Mouse (Mus musculus) erythroblast, embryonic 14.5 days (primary cell): ENCODE measurements around the gene Lcat. TPM values are rescaled to one million over a fixed set of nuclear protein-coding genes. Genes with fewer than 3 reads are reported as not detected.

Experiments used
- H3K27me3 ChIP-seq: 2 replicates; pipeline ENCODE4 v1.6.1; 2012; ENCODE audit warnings: inconsistent platforms; ENCODE audit not compliant: control insufficient read depth
- H3K36me3 ChIP-seq: 2 replicates; pipeline ENCODE4 v1.6.1; 2012; ENCODE audit warnings: mild to moderate bottlenecking, inconsistent platforms; ENCODE audit not compliant: control insufficient read depth
- H3K4me1 ChIP-seq: 2 replicates; pipeline ENCODE4 v1.6.1; 2012; ENCODE audit warnings: inconsistent platforms; ENCODE audit not compliant: control insufficient read depth
- H3K4me3 ChIP-seq: replicated peaks from 2 replicates; pipeline ENCODE3; 2012; ENCODE audit warnings: moderate library complexity, mild to moderate bottlenecking, inconsistent platforms
- H3K9me3 ChIP-seq: 2 replicates; pipeline ENCODE4 v1.6.1; 2012; ENCODE audit warnings: low read length, inconsistent platforms, mixed read lengths; ENCODE audit not compliant: control insufficient read depth
- GATA1 ChIP-seq: IDR thresholded peaks from 2 replicates; pipeline ENCODE4 v1.6.1; 2012; ENCODE audit warnings: low read length, inconsistent platforms, mixed read lengths
- TAL1 ChIP-seq: IDR thresholded peaks from 3 replicates; pipeline ENCODE4 v1.6.1; 2012; ENCODE audit warnings: low read length, inconsistent platforms, mixed read lengths
- polyA plus RNA-seq: library from polyadenylated mRNA; stranded (reverse); fragments of >175 nt; gene quantifications from 2 replicates; pipeline ENCODE4 v1.2.3, GENCODE M21; 2012

The Lcat gene
- polyA plus RNA-seq, 1 experiment = 0.33 TPM

GRCm38 (mm10) chr8:105897801-105898480, 45.2 kb downstream of the Lcat start:
- no peak overlapping the region for H3K4me3 ChIP-seq
- no peaks in the 10 kb centered on the region for H3K27me3 ChIP-seq
- peaks cover 38% of the 10 kb centered on the region for H3K4me1 ChIP-seq
- peaks cover 25% of the 10 kb centered on the region for H3K36me3 ChIP-seq
- TF ChIP-seq TAL1 (no peak), GATA1 (no peak)
- no peaks in the 10 kb centered on the region for H3K9me3 ChIP-seq

GRCm38 (mm10) chr8:105893339-105893738, 49.8 kb downstream of the Lcat start, which contains the start of gene Nrn1l:
Gene Nrn1l (plus strand): TSS chr8:105893567.
- H3K36me3 ChIP-seq = peaks cover 70% of the 10 kb centered on the region
- no peaks in the 10 kb centered on the region for H3K27me3 ChIP-seq
- no peak within 1 kb of the TSS for H3K4me3 ChIP-seq
- TF ChIP-seq GATA1 (no peak), TAL1 (no peak)
- peaks cover 11% of the 10 kb centered on the region for H3K4me1 ChIP-seq
- H3K9me3 ChIP-seq = no peaks in the 10 kb centered on the region

GRCm38 (mm10) chr8:105892432-105892831, 50.8 kb downstream of the Lcat start:
- Histone ChIP-seq H3K27me3 (no peaks in the 10 kb centered on the region), H3K9me3 (no peaks in the 10 kb centered on the region), H3K4me3 (no peak overlapping the region), H3K36me3 (peaks cover 79% of the 10 kb centered on the region), H3K4me1 (peaks cover 8% of the 10 kb centered on the region)
- TF ChIP-seq TAL1 (no peak), GATA1 (no peak)

GRCm38 (mm10) chr8:105890870-105891269, 52.3 kb downstream of the Lcat start:
- no peaks in the 10 kb centered on the region for H3K9me3 ChIP-seq
- TF ChIP-seq GATA1 (no peak), TAL1 (no peak)
- no peak overlapping the region for H3K4me3 ChIP-seq
- H3K27me3 ChIP-seq = no peaks in the 10 kb centered on the region
- peaks cover 5% of the 10 kb centered on the region for H3K4me1 ChIP-seq
- peaks cover 95% of the 10 kb centered on the region for H3K36me3 ChIP-seq

GRCm38 (mm10) chr8:105889756-105890465, 53.3 kb downstream of the Lcat start:
- Histone ChIP-seq H3K9me3 (no peaks in the 10 kb centered on the region), H3K27me3 (no peaks in the 10 kb centered on the region), H3K4me1 (peaks cover 5% of the 10 kb centered on the region), H3K4me3 (no peak overlapping the region), H3K36me3 (peaks cover 99% of the 10 kb centered on the region)
- TF ChIP-seq TAL1 (no peak), GATA1 (no peak)

Other genes starting within 250 kb of the Lcat start
- gene Acd, start 242.3 kb downstream of the Lcat start, polyA plus RNA-seq = 3.8 and 4.5 TPM in 2 replicates
- gene Pard6a, start 242.2 kb downstream of the Lcat start, polyA plus RNA-seq = 0.73 and 0.78 TPM in 2 replicates
- gene 4933405L10Rik, start 235.7 kb downstream of the Lcat start, polyA plus RNA-seq = not detected in 2 replicates
- 2.4 TPM in 2 replicates for gene Enkd1, start 235.2 kb downstream of the Lcat start, polyA plus RNA-seq
- 0.24 and 0.41 TPM in 2 replicates for gene Gfod2, start 184.7 kb downstream of the Lcat start, polyA plus RNA-seq
- 24.4 and 25.6 TPM in 2 replicates for gene Ranbp10, start 116.0 kb downstream of the Lcat start, polyA plus RNA-seq
- 0.02 TPM in 1 of 2 replicates, not detected in the other for gene Tsnaxip1, start 115.7 kb downstream of the Lcat start, polyA plus RNA-seq
- gene Cenpt, start 90.1 kb downstream of the Lcat start, polyA plus RNA-seq = 7.1 and 9.1 TPM in 2 replicates
- gene Thap11, start 88.2 kb downstream of the Lcat start, polyA plus RNA-seq = 2.8 and 3.4 TPM in 2 replicates
- gene Nutf2, start 82.8 kb downstream of the Lcat start, polyA plus RNA-seq = 8.1 and 9.1 TPM in 2 replicates
- 1.1 and 1.3 TPM in 2 replicates for gene Edc4, start 62.5 kb downstream of the Lcat start, polyA plus RNA-seq
- 0.27 and 0.39 TPM in 2 replicates for gene Nrn1l, start 49.8 kb downstream of the Lcat start, polyA plus RNA-seq
- 0.79 and 1.4 TPM in 2 replicates for gene Pskh1, start 42.9 kb downstream of the Lcat start, polyA plus RNA-seq
- not detected in 2 replicates for gene Ctrl, start 9.5 kb downstream of the Lcat start, polyA plus RNA-seq
- gene Psmb10, start 4.9 kb downstream of the Lcat start, polyA plus RNA-seq = 3.2 and 4.6 TPM in 2 replicates
- gene Slc12a4, start 22.7 kb upstream of the Lcat start, polyA plus RNA-seq = 1.7 and 1.9 TPM in 2 replicates
- gene Dpep3, start 36.0 kb upstream of the Lcat start, polyA plus RNA-seq = not detected in 2 replicates
- gene Dus2, start 48.0 kb upstream of the Lcat start, polyA plus RNA-seq = 0.25 and 0.47 TPM in 2 replicates
- gene Dpep2nb, start 62.6 kb upstream of the Lcat start, polyA plus RNA-seq = not detected in 2 replicates
- gene Ddx28, start 68.5 kb upstream of the Lcat start, polyA plus RNA-seq = 0.74 and 1.1 TPM in 2 replicates
- gene Nfatc3, start 115.5 kb upstream of the Lcat start, polyA plus RNA-seq = 0.45 and 0.54 TPM in 2 replicates
- gene Esrp2, start 193.6 kb upstream of the Lcat start, polyA plus RNA-seq = 0.02 TPM in 1 of 2 replicates, not detected in the other
- 0.10 and 0.11 TPM in 2 replicates for gene Pla2g15, start 207.0 kb upstream of the Lcat start, polyA plus RNA-seq
- 0.03 and 0.06 TPM in 2 replicates for gene Slc7a6, start 225.5 kb upstream of the Lcat start, polyA plus RNA-seq